17 mouse cellular contexts compared by ENCODE assay signal in the genomic region with DNA sequence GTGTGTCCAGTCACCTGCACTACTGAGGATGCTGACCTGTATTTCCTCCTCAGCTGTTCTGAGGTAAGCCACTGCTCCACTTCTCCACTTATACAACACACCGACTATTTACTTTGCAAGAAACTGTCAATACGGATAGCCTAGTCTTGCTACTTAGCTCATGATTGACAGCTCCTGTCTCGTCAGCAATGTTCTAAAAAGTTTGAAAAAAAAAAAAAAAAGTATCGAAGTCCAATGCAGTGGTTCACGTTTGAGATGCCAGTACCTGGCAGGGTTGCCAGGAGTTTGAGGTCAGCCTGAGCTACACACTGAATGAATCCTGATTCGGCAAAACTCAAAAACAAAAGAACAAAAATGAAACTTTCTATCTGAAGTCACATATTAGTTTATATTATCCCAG.
"Had no signal": no experiment of that assay in that cellular context is flagged by ENCODE, and none has a peak within 500 bp of the region (broad histone marks: within the 10 kb centered on the region; RNA-seq: fewer than 3 reads in every experiment).

No protein-coding gene starts in this region.

- H3K4me1 ChIP-seq: stomach, embryonic 15.5 days had no signal

- H3K9ac ChIP-seq: hindbrain, embryonic 15.5 days; liver, embryonic 13.5 days; lung, embryonic 14.5 days; midbrain, embryonic 13.5 days; neural tube, embryonic 13.5 days; stomach, embryonic 15.5 days had no signal

- H3K9me3 ChIP-seq: hindbrain, embryonic 15.5 days; liver, embryonic 13.5 days; midbrain, embryonic 13.5 days; neural tube, embryonic 13.5 days; stomach, embryonic 15.5 days had no signal

- H3K27me3 ChIP-seq: hindbrain, embryonic 15.5 days; liver, embryonic 13.5 days; midbrain, embryonic 13.5 days; neural tube, embryonic 13.5 days; stomach, embryonic 15.5 days had no signal

- H3K4me2 ChIP-seq: hindbrain, embryonic 15.5 days; liver, embryonic 13.5 days; lung, embryonic 14.5 days; midbrain, embryonic 13.5 days; neural tube, embryonic 13.5 days; stomach, embryonic 15.5 days had no signal

- H3K36me3 ChIP-seq: hindbrain, embryonic 15.5 days; neural tube, embryonic 13.5 days had no signal

- H3K27ac ChIP-seq: hindbrain, embryonic 15.5 days; left cerebral cortex, adult 2 months; liver, embryonic 13.5 days; macrophage; midbrain, embryonic 13.5 days; neural tube, embryonic 13.5 days; stomach, embryonic 15.5 days had no signal

- DNase-seq: layer of hippocampus, postnatal 36 days; liver, embryonic 13.5 days; lung, embryonic 14.5 days; retina, postnatal 1 day; right cerebral cortex, postnatal 25 days; spleen, adult 18-20 months; thymus, postnatal 25 days had no signal

- H3K4me3 ChIP-seq: hindbrain, embryonic 15.5 days; left cerebral cortex, adult 2 months; liver, embryonic 13.5 days; midbrain, embryonic 13.5 days; myocyte; neural tube, embryonic 13.5 days; stomach, embryonic 15.5 days had no signal

- ATAC-seq: intestine, postnatal 0 days; lung, postnatal 0 days; midbrain, embryonic 13.5 days; midbrain, embryonic 16.5 days had no signal
